Mouse (Mus musculus): Measurements from ENCODE around the gene Zg16.

DNA sequence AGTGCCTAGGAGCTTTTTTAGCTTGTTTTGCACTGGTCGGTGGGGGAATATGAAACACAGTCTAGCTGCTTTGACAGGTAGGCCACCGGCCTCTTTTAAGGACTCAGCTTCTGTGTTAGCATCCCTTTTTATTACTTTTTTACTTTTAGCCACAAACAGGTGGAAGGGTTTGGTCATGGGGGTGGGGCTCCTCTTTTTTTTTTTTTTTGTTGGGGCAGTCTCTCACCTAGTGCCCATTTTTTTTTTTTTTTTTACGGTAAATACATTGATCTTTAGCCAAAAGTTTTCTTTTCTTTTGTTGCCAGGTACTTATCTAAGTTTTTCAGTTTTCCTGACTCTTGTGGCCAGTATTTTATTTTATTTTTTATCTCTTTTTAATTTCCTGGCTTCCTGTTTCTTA, 955 bp upstream of the Zg16 start:
- TF ChIP-seq CTCF (IDR thresholded peaks at IDR 0.05; ENCODE audit: borderline replicate concordance, control insufficient read depth, extremely low read depth, insufficient read depth, low read length, poor library complexity): no peak
- TF ChIP-seq POLR2A (IDR thresholded peaks at IDR 0.05; ENCODE audit: control insufficient read depth, extremely low read depth, insufficient read depth, low read length, poor library complexity): no peak
